Mouse (Mus musculus) forebrain, embryonic 16.5 days (tissue): Measurements from ENCODE around the gene Wrnip1. TPM values are rescaled to one million over a fixed set of nuclear protein-coding genes. Genes with fewer than 3 reads are reported as not detected.

ENCODE experiments used
- ATAC-seq: fragments of 200-750 bp; cut with Nextera tagmentation; 2 replicates; pipeline ENCODE4 v1.8.0; 2017; ENCODE audit warnings: mild to moderate bottlenecking, moderate library complexity
- H3K27ac ChIP-seq: fragments of 300-500 bp; sonication (generic); 2 replicates; pipeline ENCODE4 v1.5.1; 2014; ENCODE audit warnings: low read length, control low read depth
- H3K27me3 ChIP-seq: fragments of 300-500 bp; sonication (generic); replicated peaks from 2 replicates; pipeline ENCODE4 v1.6.1; 2014; ENCODE audit warnings: low read length; ENCODE audit not compliant: control insufficient read depth, insufficient read depth
- H3K36me3 ChIP-seq: fragments of 300-500 bp; sonication (generic); 2 replicates; pipeline ENCODE4 v1.6.1; 2014; ENCODE audit not compliant: control insufficient read depth, insufficient read depth
- H3K4me1 ChIP-seq: fragments of 300-500 bp; sonication (generic); replicated peaks from 2 replicates; pipeline ENCODE4 v1.6.1; 2014; ENCODE audit warnings: low read length; ENCODE audit not compliant: control insufficient read depth, insufficient read depth
- H3K4me2 ChIP-seq: fragments of 300-500 bp; sonication (generic); 2 replicates; pipeline ENCODE4 v1.6.1; 2014; ENCODE audit warnings: mild to moderate bottlenecking, low read length, control low read depth
- H3K4me3 ChIP-seq: fragments of 300-500 bp; sonication (generic); replicated peaks from 2 replicates; pipeline ENCODE4 v1.5.1; 2014; ENCODE audit warnings: mild to moderate bottlenecking, low read length, control low read depth
- H3K9ac ChIP-seq: fragments of 300-500 bp; sonication (generic); replicated peaks from 2 replicates; pipeline ENCODE4 v1.6.1; 2014; ENCODE audit warnings: low read depth, low read length, control low read depth
- H3K9me3 ChIP-seq: fragments of 300-500 bp; sonication (generic); 2 replicates; pipeline ENCODE4 v1.6.1; 2016; ENCODE audit warnings: low read length; ENCODE audit not compliant: control insufficient read depth
- WGBS: fragments of 180-500 bp; shearing (Covaris S2); extraction: QIAGEN DNeasy Blood & Tissue Kit; methylation state at CpG from one replicate; pipeline ENCODE4 v1.1.7; 2014; 5-methylcytosine and 5-hydroxymethylcytosine counted together
- polyA plus RNA-seq: library from polyadenylated mRNA; unstranded; fragments of >200 nt; fragmentation: Nextera tagmentation; extraction: Ambion mirVana; gene quantifications from 2 replicates; pipeline ENCODE4 v1.2.1, GENCODE M21; 2015

The Wrnip1 gene
- polyA plus RNA-seq, 1 experiment from 2014 or later, result 32.3 TPM

GRCm38 (mm10) chr13:32824377-32825330, 22.8 kb downstream of the Wrnip1 start:
- Histone ChIP-seq H3K27ac (no peak overlapping the region), H3K27me3 (no peaks in the 10 kb centered on the region), H3K9me3 (no peaks in the 10 kb centered on the region), H3K4me2 (no peak overlapping the region), H3K9ac (no peak overlapping the region), H3K4me1 (no peaks in the 10 kb centered on the region), H3K4me3 (no peak overlapping the region), H3K36me3 (peaks cover 6% of the 10 kb centered on the region)
- no peak for ATAC-seq
- 76% methylated on average over 6 of the region's 6 CpGs for WGBS

- no peak overlapping the region for H3K27ac ChIP-seq
- no peaks in the 10 kb centered on the region for H3K9me3 ChIP-seq
- H3K4me2 ChIP-seq, result no peak overlapping the region
- no peaks in the 10 kb centered on the region for H3K27me3 ChIP-seq
- 94% methylated on average over 8 of the region's 8 CpGs for WGBS
- H3K4me3 ChIP-seq, result no peak overlapping the region
- H3K36me3 ChIP-seq, result peaks cover 6% of the 10 kb centered on the region
- no peak for ATAC-seq
- H3K9ac ChIP-seq, result no peak overlapping the region
- no peaks in the 10 kb centered on the region for H3K4me1 ChIP-seq
These were observed 23.7 kb downstream of the Wrnip1 start for GRCm38 (mm10) chr13:32825546-32825945.

GRCm38 (mm10) chr13:32827111-32827822, 25.4 kb downstream of the Wrnip1 start:
- Histone ChIP-seq H3K9ac (no peak overlapping the region), H3K4me1 (no peaks in the 10 kb centered on the region), H3K27ac (no peak overlapping the region), H3K9me3 (no peaks in the 10 kb centered on the region), H3K27me3 (no peaks in the 10 kb centered on the region), H3K36me3 (no peaks in the 10 kb centered on the region), H3K4me2 (no peak overlapping the region), H3K4me3 (no peak overlapping the region)
- WGBS, result 83% methylated on average over 3 of the region's 3 CpGs
- ATAC-seq, result no peak

- no peak overlapping the region for H3K4me2 ChIP-seq
- peak; percentile 53; the same call in 1 of the 2 replicates for ATAC-seq
- H3K4me1 ChIP-seq, result no peaks in the 10 kb centered on the region
- H3K9me3 ChIP-seq, result no peaks in the 10 kb centered on the region
- no peaks in the 10 kb centered on the region for H3K36me3 ChIP-seq
- WGBS, result 62% methylated on average over 4 of the region's 4 CpGs
- H3K27me3 ChIP-seq, result no peaks in the 10 kb centered on the region
- no peak overlapping the region for H3K4me3 ChIP-seq
- no peak overlapping the region for H3K27ac ChIP-seq
- H3K9ac ChIP-seq, result no peak overlapping the region
These were observed 26.1 kb downstream of the Wrnip1 start for GRCm38 (mm10) chr13:32827951-32828350.

GRCm38 (mm10) chr13:32828886-32829285, 27.0 kb downstream of the Wrnip1 start:
- Histone ChIP-seq H3K9ac (no peak overlapping the region), H3K9me3 (no peaks in the 10 kb centered on the region), H3K4me2 (no peak overlapping the region), H3K36me3 (no peaks in the 10 kb centered on the region), H3K27ac (no peak overlapping the region), H3K27me3 (no peaks in the 10 kb centered on the region), H3K4me3 (no peak overlapping the region), H3K4me1 (no peaks in the 10 kb centered on the region)
- no peak for ATAC-seq
- WGBS, result 89% methylated on average over 4 of the region's 4 CpGs

- no peaks in the 10 kb centered on the region for H3K4me1 ChIP-seq
- H3K27ac ChIP-seq, result no peak overlapping the region
- H3K9me3 ChIP-seq, result no peaks in the 10 kb centered on the region
- H3K4me3 ChIP-seq, result no peak overlapping the region
- no peak overlapping the region for H3K4me2 ChIP-seq
- ATAC-seq, result no peak
- H3K27me3 ChIP-seq, result no peaks in the 10 kb centered on the region
- H3K36me3 ChIP-seq, result no peaks in the 10 kb centered on the region
- 87% methylated on average over 3 of the region's 3 CpGs for WGBS
- no peak overlapping the region for H3K9ac ChIP-seq
These were observed 29.9 kb downstream of the Wrnip1 start for GRCm38 (mm10) chr13:32831505-32832273.

GRCm38 (mm10) chr13:32832776-32833175, 30.9 kb downstream of the Wrnip1 start:
- Histone ChIP-seq H3K4me1 (no peaks in the 10 kb centered on the region), H3K27me3 (no peaks in the 10 kb centered on the region), H3K27ac (no peak overlapping the region), H3K9me3 (no peaks in the 10 kb centered on the region), H3K4me3 (no peak overlapping the region), H3K36me3 (no peaks in the 10 kb centered on the region), H3K9ac (no peak overlapping the region), H3K4me2 (no peak overlapping the region)
- 69% methylated on average over 3 of the region's 3 CpGs for WGBS
- ATAC-seq, result no peak

- Histone ChIP-seq H3K9ac (no peak overlapping the region), H3K4me1 (no peaks in the 10 kb centered on the region), H3K4me2 (no peak overlapping the region), H3K9me3 (no peaks in the 10 kb centered on the region), H3K36me3 (no peaks in the 10 kb centered on the region), H3K4me3 (no peak overlapping the region), H3K27ac (no peak overlapping the region), H3K27me3 (no peaks in the 10 kb centered on the region)
- 65% methylated on average over 6 of the region's 6 CpGs for WGBS
- ATAC-seq, result no peak
These were observed 31.4 kb downstream of the Wrnip1 start for GRCm38 (mm10) chr13:32833237-32833636.

- Histone ChIP-seq H3K27ac (no peak overlapping the region), H3K9ac (no peak overlapping the region), H3K27me3 (no peaks in the 10 kb centered on the region), H3K4me1 (no peaks in the 10 kb centered on the region), H3K4me2 (no peak overlapping the region), H3K9me3 (no peaks in the 10 kb centered on the region), H3K36me3 (no peaks in the 10 kb centered on the region), H3K4me3 (no peak overlapping the region)
- ATAC-seq, result no peak
- 93% methylated on average over 5 of the region's 5 CpGs for WGBS
These were observed 32.7 kb downstream of the Wrnip1 start for GRCm38 (mm10) chr13:32834513-32834912.
